Mouse (Mus musculus) heart, embryonic 10.5 days (tissue): ENCODE data around the gene Cnksr2. TPM values are rescaled to one million over a fixed set of nuclear protein-coding genes. Genes with fewer than 3 reads are reported as not detected.

ENCODE experiments used
- DNase-seq: peaks from one replicate; pipeline ENCODE4 v3.0.0-alpha.2; 2017; ENCODE audit warnings: low spot score
- H3K27ac ChIP-seq: fragments of 300-500 bp; sonication (generic); 2 replicates; pipeline ENCODE4 v1.5.1; 2016; ENCODE audit warnings: mild to moderate bottlenecking
- H3K27me3 ChIP-seq: fragments of 300-500 bp; sonication (generic); 2 replicates; pipeline ENCODE4 v1.6.1; 2016; ENCODE audit warnings: mild to moderate bottlenecking; ENCODE audit not compliant: poor library complexity, insufficient read depth, severe bottlenecking
- H3K36me3 ChIP-seq: fragments of 300-500 bp; sonication (generic); 2 replicates; pipeline ENCODE4 v1.6.1; 2016; ENCODE audit warnings: mild to moderate bottlenecking, moderate library complexity
- H3K4me1 ChIP-seq: fragments of 300-500 bp; sonication (generic); 2 replicates; pipeline ENCODE4 v1.6.1; 2016; ENCODE audit warnings: mild to moderate bottlenecking
- H3K4me3 ChIP-seq: fragments of 300-500 bp; sonication (generic); 2 replicates; pipeline ENCODE4 v1.5.1; 2016; ENCODE audit warnings: mild to moderate bottlenecking, moderate library complexity
- H3K9me3 ChIP-seq: fragments of 300-500 bp; sonication (generic); 2 replicates; pipeline ENCODE4 v1.6.1; 2016; ENCODE audit warnings: mild to moderate bottlenecking, moderate library complexity
- WGBS: fragments of 180-500 bp; shearing (Covaris S2); methylation state at CpG from one replicate; pipeline ENCODE4 v1.1.7; 2016; 5-methylcytosine and 5-hydroxymethylcytosine counted together
- polyA plus RNA-seq: library from polyadenylated mRNA; unstranded; fragments of >200 nt; fragmentation: Nextera tagmentation; extraction: Ambion mirVana; gene quantifications from 2 replicates; pipeline ENCODE4 v1.2.1, GENCODE M21; 2016

The Cnksr2 gene
- 1.1 and 2.1 TPM in 2 replicates for polyA plus RNA-seq

- H3K4me1 ChIP-seq: no peaks in the 10 kb centered on the region
Observed at GRCm38 (mm10) chrX:158043057-158043843, at the start of gene Cnksr2. Cnksr2 (minus strand) TSS chrX:158043294.

GRCm38 (mm10) chrX:158043844-158044140 is 698 bp upstream of the Cnksr2 start:
- peaks cover 19% of the 10 kb centered on the region; the same call in 1 of the 2 replicates for H3K27me3 ChIP-seq
- no peak for DNase-seq
- peak overlapping the region; percentile 66 for H3K4me3 ChIP-seq
- H3K27ac ChIP-seq: peak overlapping the region; percentile 82
- WGBS: 20% methylated on average over 13 of the region's 13 CpGs
- H3K36me3 ChIP-seq: no peaks in the 10 kb centered on the region
- no peaks in the 10 kb centered on the region for H3K9me3 ChIP-seq
- H3K4me1 ChIP-seq: no peaks in the 10 kb centered on the region

More at GRCm38 (mm10) chrX:158043057-158043843, at the start of gene Cnksr2:
- peak; percentile 76 for DNase-seq
- peaks cover 19% of the 10 kb centered on the region; the same call in 1 of the 2 replicates for H3K27me3 ChIP-seq
- no peaks in the 10 kb centered on the region for H3K36me3 ChIP-seq
- no peaks in the 10 kb centered on the region for H3K9me3 ChIP-seq
- 13% methylated on average over 72 of the region's 99 CpGs for WGBS
- peak within 1 kb of the TSS; percentile 66 for H3K4me3 ChIP-seq
- H3K27ac ChIP-seq: peak within 1 kb of the TSS; percentile 82

- H3K4me1 ChIP-seq: no peaks in the 10 kb centered on the region
- peaks cover 19% of the 10 kb centered on the region; the same call in 1 of the 2 replicates for H3K27me3 ChIP-seq
- no peak for DNase-seq
- no peaks in the 10 kb centered on the region for H3K9me3 ChIP-seq
- 21% methylated on average over 62 of the region's 62 CpGs for WGBS
- H3K36me3 ChIP-seq: no peaks in the 10 kb centered on the region
- H3K4me3 ChIP-seq: peak overlapping the region; percentile 66
- peak overlapping the region; percentile 82 for H3K27ac ChIP-seq
Observed at GRCm38 (mm10) chrX:158042255-158043056, 638 bp downstream of the Cnksr2 start.

- Histone ChIP-seq H3K4me1 (no peaks in the 10 kb centered on the region), H3K27ac (no peak overlapping the region), H3K9me3 (no peaks in the 10 kb centered on the region), H3K36me3 (no peaks in the 10 kb centered on the region), H3K27me3 (peaks cover 19% of the 10 kb centered on the region; the same call in 1 of the 2 replicates), H3K4me3 (peak overlapping the region; percentile 66)
- DNase-seq: no peak
- WGBS: 30% methylated on average over 7 of the region's 7 CpGs
Observed at GRCm38 (mm10) chrX:158041703-158042102, 1.4 kb downstream of the Cnksr2 start.

GRCm38 (mm10) chrX:157951698-157952097 is 91.4 kb downstream of the Cnksr2 start:
- Histone ChIP-seq H3K27ac (no peak overlapping the region), H3K36me3 (no peaks in the 10 kb centered on the region), H3K4me1 (no peaks in the 10 kb centered on the region), H3K4me3 (no peak overlapping the region), H3K9me3 (no peaks in the 10 kb centered on the region), H3K27me3 (no peaks in the 10 kb centered on the region)
- no peak for DNase-seq

- Histone ChIP-seq H3K36me3 (no peaks in the 10 kb centered on the region), H3K4me3 (no peak overlapping the region), H3K27ac (no peak overlapping the region), H3K9me3 (no peaks in the 10 kb centered on the region), H3K4me1 (no peaks in the 10 kb centered on the region), H3K27me3 (no peaks in the 10 kb centered on the region)
- no peak for DNase-seq
- WGBS: 63% methylated on average over 1 of the region's 1 CpGs
Observed at GRCm38 (mm10) chrX:157949256-157949655, 93.8 kb downstream of the Cnksr2 start.

GRCm38 (mm10) chrX:157945121-157945520 is 98.0 kb downstream of the Cnksr2 start:
- Histone ChIP-seq H3K27me3 (no peaks in the 10 kb centered on the region), H3K4me3 (no peak overlapping the region), H3K4me1 (no peaks in the 10 kb centered on the region), H3K36me3 (no peaks in the 10 kb centered on the region), H3K9me3 (no peaks in the 10 kb centered on the region), H3K27ac (no peak overlapping the region)
- WGBS: 79% methylated on average over 5 of the region's 5 CpGs
- DNase-seq: no peak

GRCm38 (mm10) chrX:157936611-157937010 is 106.5 kb downstream of the Cnksr2 start:
- H3K27me3 ChIP-seq: no peaks in the 10 kb centered on the region
- no peak overlapping the region for H3K27ac ChIP-seq
- WGBS: 76% methylated on average over 1 of the region's 1 CpGs
- no peak overlapping the region for H3K4me3 ChIP-seq
- no peaks in the 10 kb centered on the region for H3K9me3 ChIP-seq
- no peaks in the 10 kb centered on the region for H3K4me1 ChIP-seq
- DNase-seq: no peak
- no peaks in the 10 kb centered on the region for H3K36me3 ChIP-seq

GRCm38 (mm10) chrX:157920093-157920492 is 123.0 kb downstream of the Cnksr2 start:
- no peaks in the 10 kb centered on the region for H3K9me3 ChIP-seq
- DNase-seq: no peak
- H3K4me1 ChIP-seq: no peaks in the 10 kb centered on the region
- H3K36me3 ChIP-seq: no peaks in the 10 kb centered on the region
- WGBS: 70% methylated on average over 3 of the region's 3 CpGs
- no peaks in the 10 kb centered on the region for H3K27me3 ChIP-seq
- no peak overlapping the region for H3K4me3 ChIP-seq
- no peak overlapping the region for H3K27ac ChIP-seq

- no peak overlapping the region for H3K4me3 ChIP-seq
- WGBS: 75% methylated on average over 4 of the region's 4 CpGs
- no peak for DNase-seq
- H3K36me3 ChIP-seq: no peaks in the 10 kb centered on the region
- H3K27me3 ChIP-seq: no peaks in the 10 kb centered on the region
- H3K27ac ChIP-seq: no peak overlapping the region
- no peaks in the 10 kb centered on the region for H3K9me3 ChIP-seq
- no peaks in the 10 kb centered on the region for H3K4me1 ChIP-seq
Observed at GRCm38 (mm10) chrX:157829983-157830382, 213.1 kb downstream of the Cnksr2 start.

- peaks cover 21% of the 10 kb centered on the region for H3K27me3 ChIP-seq
- H3K9me3 ChIP-seq: no peaks in the 10 kb centered on the region
- 86% methylated on average over 13 of the region's 13 CpGs for WGBS
- no peak overlapping the region for H3K4me3 ChIP-seq
- no peak overlapping the region for H3K27ac ChIP-seq
- H3K36me3 ChIP-seq: no peaks in the 10 kb centered on the region
- no peak for DNase-seq
- H3K4me1 ChIP-seq: 0 out of 2 replicates have a peak, but pooled peaks cover 5% of the 10 kb centered on the region
Observed at GRCm38 (mm10) chrX:157818921-157819260, 224.2 kb downstream of the Cnksr2 start.

GRCm38 (mm10) chrX:157818207-157818920 is 224.7 kb downstream of the Cnksr2 start, which contains the start of gene Klhl34:
Klhl34 (plus strand) TSS chrX:157818435.
- H3K27ac ChIP-seq: no peak within 1 kb of the TSS
- 35% methylated on average over 28 of the region's 28 CpGs for WGBS
- H3K4me3 ChIP-seq: peak within 1 kb of the TSS; percentile 57
- no peaks in the 10 kb centered on the region for H3K9me3 ChIP-seq
- H3K4me1 ChIP-seq: 0 out of 2 replicates have a peak, but pooled peaks cover 5% of the 10 kb centered on the region
- peaks cover 21% of the 10 kb centered on the region for H3K27me3 ChIP-seq
- no peaks in the 10 kb centered on the region for H3K36me3 ChIP-seq
- DNase-seq: peak; percentile 75
